Mouse (Mus musculus): Measurements from ENCODE around the gene Mei4.

The Mei4 gene

DNA sequence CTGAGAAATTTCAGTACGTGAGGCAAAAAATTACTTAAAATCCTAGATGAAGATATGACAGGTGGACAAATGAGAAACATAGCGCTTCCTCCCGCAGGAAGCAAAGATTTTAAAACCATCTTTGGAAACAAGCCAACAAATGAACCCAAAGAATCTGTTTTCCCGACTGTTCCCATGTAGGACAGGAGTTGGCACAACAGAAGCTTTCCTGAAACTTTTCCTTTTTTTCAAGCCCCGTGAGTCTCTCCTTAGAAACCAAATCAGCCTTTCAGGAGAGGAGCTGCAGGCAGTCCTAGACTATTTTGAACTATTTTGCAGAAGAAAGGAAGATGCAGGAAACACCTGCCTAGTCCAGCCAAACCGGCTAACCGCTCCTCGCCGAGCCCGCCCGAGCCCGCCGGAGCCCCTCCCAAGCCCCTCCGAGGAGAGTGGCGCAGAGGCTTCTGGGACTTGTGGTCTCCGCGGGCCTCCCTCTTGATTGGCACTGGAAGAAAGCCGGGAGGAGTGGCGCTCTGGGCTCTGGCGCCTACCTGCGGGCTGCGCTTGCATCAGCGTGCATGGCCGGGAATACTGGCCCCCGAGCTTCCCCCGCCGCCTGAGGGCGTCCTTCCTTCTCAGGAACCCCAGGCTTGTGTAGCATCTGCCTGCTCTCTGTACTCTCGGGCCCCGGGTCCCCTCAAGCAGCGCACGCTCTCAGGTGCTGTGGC is at the start of gene Mei4:
Gene Mei4, plus strand, starts transcription at position 490 of the 707 bp plus-strand sequence.
- DNase-seq = peak; percentile 27 to 49

GRCm38 (mm10) chr9:81819715-81820373 is 43.6 kb upstream of the Mei4 start:
- no peak for DNase-seq

DNA sequence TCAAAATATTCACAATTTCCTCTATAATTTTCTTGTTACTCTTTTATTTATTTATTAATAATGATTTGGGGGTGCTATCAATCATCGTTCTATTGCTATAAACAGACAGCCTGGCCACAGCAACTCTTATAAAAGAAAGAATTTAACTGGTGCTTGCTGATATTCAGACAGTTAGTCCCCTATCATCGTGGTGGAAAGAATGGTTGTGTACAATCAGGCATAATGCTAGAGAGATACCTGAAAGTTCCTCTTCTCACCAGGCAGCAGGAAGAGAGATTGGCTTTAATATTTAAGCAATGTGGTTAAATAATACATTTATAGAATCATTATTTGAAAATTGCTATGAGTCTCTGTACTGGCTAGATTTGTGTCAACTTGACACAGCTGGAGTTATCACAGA is 35.9 kb upstream of the Mei4 start:
- DNase-seq = no peak

- DNase-seq = no peak
Observed at GRCm38 (mm10) chr9:81834056-81834455, 29.4 kb upstream of the Mei4 start.

DNA sequence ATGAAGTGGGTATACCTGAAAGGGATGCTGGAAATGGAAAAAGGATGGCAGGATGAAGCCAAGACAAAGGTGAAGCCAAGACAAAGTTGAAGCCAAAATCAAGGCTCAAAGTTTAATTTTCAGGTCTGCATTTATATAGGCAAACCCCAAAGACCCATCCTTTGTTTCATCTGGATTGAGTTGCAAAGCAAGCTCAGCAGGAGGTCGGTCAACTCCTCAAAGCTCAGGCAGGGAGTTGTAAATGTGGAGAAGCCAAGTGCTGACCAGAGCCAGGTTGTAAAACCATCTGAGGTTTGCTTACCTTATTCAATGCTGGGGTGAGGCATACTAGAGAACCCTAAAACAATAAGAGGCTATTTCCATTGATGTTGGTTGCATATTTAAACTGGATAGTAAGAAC is 4.6 kb upstream of the Mei4 start:
- no peak for DNase-seq

DNA sequence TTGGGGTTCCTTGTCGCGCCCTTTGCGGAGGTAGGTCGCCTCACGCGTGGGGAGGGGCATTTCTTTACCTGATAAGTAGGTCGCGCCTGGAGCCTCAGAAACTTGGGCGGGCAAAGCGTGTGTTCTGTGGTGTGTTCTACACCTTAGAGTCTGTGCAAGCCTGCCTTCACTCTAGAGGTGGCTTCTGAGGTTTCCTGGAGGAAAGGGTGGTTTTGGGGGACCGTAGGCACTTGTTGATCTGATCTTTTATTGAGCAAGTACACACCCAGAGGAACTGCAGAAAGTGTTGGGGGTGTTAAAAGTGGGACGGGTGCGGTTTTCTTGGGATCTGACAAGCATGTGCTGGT is 391 bp downstream of the Mei4 start:
- no peak for DNase-seq

- DNase-seq = no peak
Observed at GRCm38 (mm10) chr9:81866032-81866431, 2.6 kb downstream of the Mei4 start.

DNA sequence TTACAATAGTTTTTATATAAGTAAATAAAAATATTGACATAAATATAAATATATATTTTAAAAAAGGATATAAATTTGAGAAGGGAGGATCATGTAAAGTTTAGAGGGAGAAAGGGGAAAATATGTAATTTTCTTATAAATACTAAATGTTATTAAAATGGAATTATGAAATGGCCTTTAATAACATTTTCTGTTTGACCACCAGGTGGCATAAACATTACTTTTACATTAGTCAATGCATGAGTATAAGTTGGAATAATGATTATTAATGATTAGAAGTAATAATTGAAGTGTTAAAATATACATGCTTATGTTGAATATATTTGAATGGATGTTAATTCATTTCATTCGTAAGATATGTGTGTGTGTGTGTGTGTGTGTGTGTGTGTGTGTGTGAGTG is 58.0 kb downstream of the Mei4 start:
- no peak for DNase-seq

DNA sequence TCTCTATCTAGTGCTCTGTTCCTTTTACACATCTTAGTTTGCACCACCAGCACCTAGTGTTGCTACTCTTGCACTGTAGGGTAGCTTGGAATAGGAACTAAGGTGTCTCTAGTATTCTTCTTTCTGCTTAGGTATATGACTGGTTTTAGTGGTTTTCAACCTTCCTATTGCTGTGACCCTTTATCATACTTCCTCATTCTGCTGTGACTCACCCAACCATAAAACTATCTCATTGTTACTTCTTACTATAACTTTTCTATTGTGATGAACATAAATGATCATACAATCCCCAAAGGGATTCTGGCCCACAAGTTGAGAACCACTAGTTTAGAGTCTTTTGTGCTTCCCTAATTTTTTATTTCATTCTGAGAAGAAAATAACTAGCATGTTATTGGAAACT is 61.3 kb downstream of the Mei4 start:
- DNase-seq = no peak

GRCm38 (mm10) chr9:81940533-81940932 is 77.1 kb downstream of the Mei4 start:
- DNase-seq = no peak

GRCm38 (mm10) chr9:81945624-81946023 is 82.2 kb downstream of the Mei4 start:
- DNase-seq = no peak

DNA sequence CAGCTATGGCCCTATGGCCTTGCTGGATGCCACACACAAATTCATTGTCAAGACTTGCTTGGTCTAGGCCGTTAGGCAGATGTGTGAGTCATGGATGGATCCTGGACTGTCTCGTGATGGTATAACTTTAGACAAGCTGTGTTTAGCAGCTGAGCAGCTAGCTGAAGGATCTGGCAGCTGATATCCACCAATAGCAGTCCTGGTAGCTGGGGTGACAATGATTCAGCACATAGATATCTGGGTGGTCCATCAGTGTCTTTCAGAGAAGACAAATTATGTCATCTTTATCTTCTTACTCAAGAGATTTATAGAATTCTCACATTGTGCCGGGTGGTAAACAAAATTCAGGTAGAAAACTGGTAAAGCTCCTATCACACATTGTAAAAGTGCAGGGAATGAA is 93.4 kb downstream of the Mei4 start:
- DNase-seq = no peak

- no peak for DNase-seq
Observed at GRCm38 (mm10) chr9:81957842-81958241, 94.4 kb downstream of the Mei4 start.

DNA sequence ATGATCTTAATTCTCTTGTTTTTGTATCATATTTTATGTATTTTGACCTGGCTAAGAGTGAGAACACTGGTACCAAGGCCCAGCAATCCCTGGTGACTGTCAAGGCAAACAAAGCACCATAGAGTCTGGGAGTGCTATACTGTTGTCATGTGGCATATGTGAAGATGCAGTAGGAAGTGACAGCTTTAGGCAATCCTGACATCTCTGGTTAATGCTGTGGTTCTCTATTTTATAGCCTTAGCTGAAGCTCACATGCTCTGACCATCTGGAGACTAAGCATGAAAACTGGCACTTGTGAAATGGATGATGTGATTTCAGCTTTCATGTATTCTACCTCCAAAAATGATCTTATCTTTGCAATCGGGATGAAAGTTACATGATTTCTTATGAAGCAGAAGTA is 103.3 kb downstream of the Mei4 start:
- DNase-seq = no peak

GRCm38 (mm10) chr9:81968935-81969334 is 105.5 kb downstream of the Mei4 start:
- no peak for DNase-seq

- no peak for DNase-seq
Observed at GRCm38 (mm10) chr9:81982461-81982860, 119.0 kb downstream of the Mei4 start.

GRCm38 (mm10) chr9:82012991-82013390 is 149.5 kb downstream of the Mei4 start:
- DNase-seq = no peak

- no peak for DNase-seq
Observed at GRCm38 (mm10) chr9:82042515-82043056, 179.1 kb downstream of the Mei4 start.

GRCm38 (mm10) chr9:82044517-82044916 is 181.0 kb downstream of the Mei4 start:
- no peak for DNase-seq

- no peak for DNase-seq
Observed at GRCm38 (mm10) chr9:82073832-82074231, 210.4 kb downstream of the Mei4 start.

DNA sequence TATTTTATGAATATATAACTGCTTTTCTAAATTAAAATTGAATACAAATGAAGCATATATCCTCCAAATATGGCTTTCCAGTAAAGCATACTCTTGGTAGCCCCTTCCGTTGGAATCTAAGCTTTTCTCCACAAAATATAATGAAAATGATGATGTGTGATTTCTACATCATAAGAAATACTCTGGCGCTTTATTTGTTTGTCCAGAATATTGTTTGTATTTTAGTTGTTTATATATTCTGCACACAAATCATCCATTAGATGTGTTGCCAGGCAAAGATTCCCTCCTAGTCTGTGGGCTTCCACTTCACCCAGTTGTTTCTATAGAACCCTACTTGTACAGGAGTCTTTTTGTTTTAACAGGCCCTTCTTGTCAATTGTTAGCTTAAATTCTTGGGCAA is 211.8 kb downstream of the Mei4 start:
- no peak for DNase-seq

GRCm38 (mm10) chr9:82096409-82096808 is 232.9 kb downstream of the Mei4 start:
- no peak for DNase-seq

- DNase-seq = no peak
Observed at GRCm38 (mm10) chr9:82114865-82115264, 251.4 kb downstream of the Mei4 start.

DNA sequence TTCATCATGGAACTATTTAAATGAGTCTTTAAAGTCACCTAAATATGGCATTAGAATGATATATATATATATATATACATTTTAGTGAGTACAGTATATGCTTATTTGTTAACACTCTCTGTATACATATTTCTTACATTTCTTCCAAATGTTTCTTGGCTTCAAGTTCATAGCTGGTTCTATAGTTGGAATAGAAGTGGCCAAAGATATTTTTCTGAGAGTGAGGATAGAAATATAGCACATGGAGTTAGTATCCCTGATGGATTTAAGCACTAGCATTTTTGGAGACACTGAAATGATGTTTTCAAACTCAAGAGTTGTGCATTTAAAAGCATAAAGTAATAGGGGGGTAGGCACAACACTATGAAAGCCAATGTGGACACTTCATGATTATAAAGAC is 272.6 kb downstream of the Mei4 start:
- DNase-seq = no peak

- DNase-seq = no peak
Observed at GRCm38 (mm10) chr9:82160143-82160542, 296.7 kb downstream of the Mei4 start.
